Mouse (Mus musculus) Muller cell, postnatal 12 days (primary cell): ENCODE results near the gene Rbm44.

ENCODE experiments used
- DNase-seq: peaks from one replicate; pipeline ENCODE4 v3.0.0-alpha.2; 2015; ENCODE audit errors: inconsistent ontology term

The Rbm44 gene

GRCm38 (mm10) chr1:91144813-91145212, at the start of gene Rbm44:
Gene Rbm44, plus strand, starts transcription at chr1:91145089.
- DNase-seq, result no peak

- peak; percentile 50 for DNase-seq
Observed at GRCm38 (mm10) chr1:91095258-91095657, 49.6 kb upstream of the Rbm44 start.

- no peak for DNase-seq
Observed at GRCm38 (mm10) chr1:91095853-91096252, 49.0 kb upstream of the Rbm44 start.

GRCm38 (mm10) chr1:91096490-91096889, 48.4 kb upstream of the Rbm44 start:
- DNase-seq, result no peak

GRCm38 (mm10) chr1:91097283-91097834, 47.5 kb upstream of the Rbm44 start:
- DNase-seq, result no peak

GRCm38 (mm10) chr1:91098887-91099286, 46.0 kb upstream of the Rbm44 start:
- peak; percentile 82 for DNase-seq

GRCm38 (mm10) chr1:91101709-91102440, 43.0 kb upstream of the Rbm44 start:
- DNase-seq, result no peak

GRCm38 (mm10) chr1:91103366-91103983, 41.4 kb upstream of the Rbm44 start:
- no peak for DNase-seq

- DNase-seq, result no peak
Observed at GRCm38 (mm10) chr1:91107548-91107947, 37.3 kb upstream of the Rbm44 start.

- no peak for DNase-seq
Observed at GRCm38 (mm10) chr1:91109302-91109701, 35.6 kb upstream of the Rbm44 start.

- no peak for DNase-seq
Observed at GRCm38 (mm10) chr1:91112171-91112570, 32.7 kb upstream of the Rbm44 start.

- DNase-seq, result no peak
Observed at GRCm38 (mm10) chr1:91112606-91113005, 32.3 kb upstream of the Rbm44 start.

- no peak for DNase-seq
Observed at GRCm38 (mm10) chr1:91122121-91122520, 22.8 kb upstream of the Rbm44 start.

- DNase-seq, result no peak
Observed at GRCm38 (mm10) chr1:91123004-91123403, 21.9 kb upstream of the Rbm44 start.

- DNase-seq, result no peak
Observed at GRCm38 (mm10) chr1:91123466-91123865, 21.4 kb upstream of the Rbm44 start.

- no peak for DNase-seq
Observed at GRCm38 (mm10) chr1:91128849-91129248, 16.0 kb upstream of the Rbm44 start.

- no peak for DNase-seq
Observed at GRCm38 (mm10) chr1:91137036-91137435, 7.9 kb upstream of the Rbm44 start.

GRCm38 (mm10) chr1:91151509-91151908, 6.6 kb downstream of the Rbm44 start:
- no peak for DNase-seq

GRCm38 (mm10) chr1:91166798-91167197, 21.9 kb downstream of the Rbm44 start:
- peak; percentile 20 for DNase-seq

GRCm38 (mm10) chr1:91169157-91169556, 24.3 kb downstream of the Rbm44 start:
- DNase-seq, result no peak

- DNase-seq, result no peak
Observed at GRCm38 (mm10) chr1:91174796-91175195, 29.9 kb downstream of the Rbm44 start.

GRCm38 (mm10) chr1:91176026-91176425, 31.1 kb downstream of the Rbm44 start:
- DNase-seq, result no peak

GRCm38 (mm10) chr1:91176871-91177270, 32.0 kb downstream of the Rbm44 start:
- no peak for DNase-seq
